Mouse (Mus musculus) limb, embryonic 15.5 days (tissue): ENCODE measurements around the gene Vmn2r92. TPM values are rescaled to one million over a fixed set of nuclear protein-coding genes. Genes with fewer than 3 reads are reported as not detected.
"Not testable (repeated sequence)": the region's sequence is repeated elsewhere in the genome, so short reads cannot be mapped to it uniquely, and the experiment has no call there.

Experiments
- ATAC-seq: fragments of 200-750 bp; cut with Nextera tagmentation; 2 replicates; pipeline ENCODE4 v1.8.0; 2017; ENCODE audit warnings: low read depth, moderate TSS enrichment; ENCODE audit not compliant: insufficient number of reproducible peaks, low FRiP score, low TSS enrichment
- H3K27ac ChIP-seq: fragments of 300-500 bp; sonication (generic); 2 replicates; pipeline ENCODE4 v1.5.1; 2015; ENCODE audit warnings: moderate library complexity, mild to moderate bottlenecking, inconsistent platforms
- H3K27me3 ChIP-seq: fragments of 300-500 bp; sonication (generic); 2 replicates; pipeline ENCODE4 v1.6.1; 2015; ENCODE audit warnings: inconsistent platforms
- H3K36me3 ChIP-seq: fragments of 300-500 bp; sonication (generic); 2 replicates; pipeline ENCODE4 v1.6.1; 2015; ENCODE audit warnings: inconsistent platforms
- H3K4me1 ChIP-seq: fragments of 300-500 bp; sonication (generic); 2 replicates; pipeline ENCODE4 v1.6.1; 2015; ENCODE audit warnings: inconsistent platforms
- H3K4me2 ChIP-seq: fragments of 300-500 bp; sonication (generic); 2 replicates; pipeline ENCODE4 v1.6.1; 2015; ENCODE audit warnings: mild to moderate bottlenecking, inconsistent platforms
- H3K4me3 ChIP-seq: fragments of 300-500 bp; sonication (generic); 2 replicates; pipeline ENCODE4 v1.5.1; 2015; ENCODE audit warnings: mild to moderate bottlenecking, inconsistent platforms
- H3K9ac ChIP-seq: fragments of 300-500 bp; sonication (generic); 2 replicates; pipeline ENCODE4 v1.6.1; 2015; ENCODE audit warnings: inconsistent platforms
- H3K9me3 ChIP-seq: fragments of 300-500 bp; sonication (generic); 2 replicates; pipeline ENCODE4 v1.6.1; 2016; ENCODE audit warnings: inconsistent platforms
- WGBS: fragments of 180-500 bp; shearing (Covaris S2); methylation state at CpG from one replicate; pipeline ENCODE4 v1.1.7; 2015; 5-methylcytosine and 5-hydroxymethylcytosine counted together
- polyA plus RNA-seq: library from polyadenylated mRNA; unstranded; fragments of >200 nt; fragmentation: Nextera tagmentation; extraction: Ambion mirVana; gene quantifications from 2 replicates; pipeline ENCODE4 v1.2.1, GENCODE M21; 2015

The Vmn2r92 gene
- not detected in 2 replicates for polyA plus RNA-seq

GRCm38 (mm10) chr17:18151587-18151986 lies at the start of gene Vmn2r92:
Gene Vmn2r92 (plus strand): TSS chr17:18151887.
- not testable (repeated sequence) for H3K9me3 ChIP-seq, H3K36me3 ChIP-seq, ATAC-seq, H3K4me3 ChIP-seq, H3K9ac ChIP-seq, H3K4me1 ChIP-seq, H3K27me3 ChIP-seq, H3K4me2 ChIP-seq, H3K27ac ChIP-seq
- WGBS, result 64% methylated on average over 1 of the region's 1 CpGs

GRCm38 (mm10) chr17:18102265-18102664 lies 49.4 kb upstream of the Vmn2r92 start:
- 88% methylated on average over 3 of the region's 3 CpGs for WGBS
- not testable (repeated sequence) for H3K36me3 ChIP-seq, H3K27ac ChIP-seq

GRCm38 (mm10) chr17:18161194-18161593 lies 9.5 kb downstream of the Vmn2r92 start:
- H3K36me3 ChIP-seq, result not testable (repeated sequence)

More at GRCm38 (mm10) chr17:18102265-18102664, 49.4 kb upstream of the Vmn2r92 start:
- not testable (repeated sequence) for H3K4me1 ChIP-seq, H3K9ac ChIP-seq, H3K4me3 ChIP-seq, H3K27me3 ChIP-seq, H3K9me3 ChIP-seq, ATAC-seq, H3K4me2 ChIP-seq

DNA sequence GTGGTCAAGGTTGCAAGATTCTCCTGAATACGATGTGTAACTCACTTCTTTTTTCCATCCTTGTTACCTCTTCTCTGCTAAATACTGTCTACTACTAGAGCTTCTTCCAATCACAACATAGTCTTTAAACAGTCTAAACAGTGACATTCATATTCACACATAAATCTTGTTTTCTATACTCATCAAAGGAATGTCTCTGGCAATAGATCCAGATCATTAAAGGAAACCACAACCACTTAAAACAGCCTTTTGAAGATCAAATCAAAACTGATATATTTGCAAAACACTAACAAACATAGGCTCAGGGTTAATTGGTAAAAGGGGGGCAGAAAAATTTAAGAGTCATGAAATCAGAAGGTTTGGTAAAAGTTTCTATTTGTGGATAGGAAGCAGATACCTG lies 38.0 kb downstream of the Vmn2r92 start:
- Histone ChIP-seq H3K9me3 (no peaks in the 10 kb centered on the region), H3K4me3 (no peak overlapping the region), H3K27ac (no peak overlapping the region), H3K9ac (no peak overlapping the region), H3K4me1 (no peaks in the 10 kb centered on the region), H3K36me3 (no peaks in the 10 kb centered on the region), H3K27me3 (no peaks in the 10 kb centered on the region), H3K4me2 (no peak overlapping the region)
- ATAC-seq, result no peak
- 89% methylated on average over 1 of the region's 1 CpGs for whole genome bisulfite sequencing

More at GRCm38 (mm10) chr17:18161194-18161593, 9.5 kb downstream of the Vmn2r92 start:
- H3K4me2 ChIP-seq, ATAC-seq, H3K9ac ChIP-seq, H3K4me3 ChIP-seq, H3K9me3 ChIP-seq, H3K27me3 ChIP-seq, H3K27ac ChIP-seq, H3K4me1 ChIP-seq: not testable (repeated sequence)
- 63% methylated on average over 2 of the region's 2 CpGs for WGBS

DNA sequence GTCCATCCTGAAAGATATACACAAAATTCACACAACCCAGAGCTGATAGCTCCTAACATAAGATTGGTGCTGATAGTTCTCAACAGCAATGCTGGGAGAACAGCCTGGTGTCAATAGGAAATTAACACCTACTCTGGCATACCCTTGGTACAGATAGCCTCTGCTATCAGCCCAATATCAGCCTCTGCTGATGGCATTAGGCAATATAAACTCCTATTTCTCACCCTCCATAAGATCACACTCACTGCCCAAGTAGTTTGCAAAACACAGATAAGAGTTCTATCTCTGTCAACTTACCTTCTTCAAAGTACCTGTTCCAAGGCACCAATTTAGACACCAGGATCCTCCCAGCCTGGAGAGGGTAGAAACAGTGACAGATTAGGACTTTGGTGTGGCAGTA lies 69.6 kb downstream of the Vmn2r92 start:
- Histone ChIP-seq H3K9ac (no peak overlapping the region), H3K9me3 (no peaks in the 10 kb centered on the region), H3K27ac (no peak overlapping the region), H3K4me1 (no peaks in the 10 kb centered on the region), H3K27me3 (no peaks in the 10 kb centered on the region), H3K36me3 (no peaks in the 10 kb centered on the region), H3K4me2 (no peak overlapping the region), H3K4me3 (no peak overlapping the region)
- no peak for ATAC-seq

DNA sequence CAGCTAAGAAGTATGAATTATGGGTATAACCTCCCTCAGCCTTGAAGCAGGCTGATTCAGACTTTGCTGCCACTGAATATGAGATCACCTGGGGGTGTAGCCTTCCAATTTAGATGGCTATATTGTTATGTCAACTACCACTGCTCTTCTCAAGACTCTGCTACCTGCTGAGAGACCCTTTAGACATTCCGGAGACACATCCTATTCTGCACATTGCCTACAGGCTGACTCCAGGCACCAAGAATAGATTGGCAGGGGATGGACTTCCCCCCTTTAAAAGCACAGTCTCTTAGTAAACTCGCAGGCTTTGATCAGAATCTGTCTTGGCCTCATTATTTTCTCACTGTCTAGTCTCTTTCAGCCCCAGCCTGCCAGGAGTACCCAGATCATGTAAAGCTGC lies 80.3 kb downstream of the Vmn2r92 start:
- no peak overlapping the region for H3K27ac ChIP-seq
- H3K4me1 ChIP-seq, result no peaks in the 10 kb centered on the region
- H3K27me3 ChIP-seq, result no peaks in the 10 kb centered on the region
- no peaks in the 10 kb centered on the region for H3K36me3 ChIP-seq
- H3K4me2 ChIP-seq, result no peak overlapping the region
- H3K9ac ChIP-seq, result no peak overlapping the region
- WGBS, result 75% methylated on average over 2 of the region's 2 CpGs
- ATAC-seq, result no peak
- H3K4me3 ChIP-seq, result no peak overlapping the region
- no peaks in the 10 kb centered on the region for H3K9me3 ChIP-seq

DNA sequence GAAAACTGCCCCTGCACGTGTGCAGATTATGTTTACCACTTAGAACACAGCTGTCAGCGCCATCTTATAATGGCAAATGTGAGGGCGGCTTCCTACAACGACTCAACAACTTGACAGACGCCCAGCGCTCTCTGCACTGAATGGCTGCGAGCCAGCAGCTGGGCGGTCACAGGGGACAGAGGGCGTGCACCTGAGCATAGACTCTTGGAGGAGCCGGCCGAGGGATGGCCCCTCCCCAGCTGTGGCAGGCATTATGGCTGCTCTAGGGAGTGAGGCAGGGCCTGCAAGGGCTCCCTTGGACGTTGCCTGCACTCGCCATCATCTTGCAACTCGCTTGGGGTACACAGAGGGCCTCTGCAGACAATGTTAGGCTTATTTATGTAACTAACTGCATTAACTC lies 85.2 kb downstream of the Vmn2r92 start:
- no peak overlapping the region for H3K4me2 ChIP-seq
- no peaks in the 10 kb centered on the region for H3K27me3 ChIP-seq
- no peaks in the 10 kb centered on the region for H3K36me3 ChIP-seq
- no peak overlapping the region for H3K4me3 ChIP-seq
- WGBS, result 76% methylated on average over 14 of the region's 14 CpGs
- no peak overlapping the region for H3K9ac ChIP-seq
- ATAC-seq, result no peak
- no peaks in the 10 kb centered on the region for H3K4me1 ChIP-seq
- H3K27ac ChIP-seq, result no peak overlapping the region
- H3K9me3 ChIP-seq, result no peaks in the 10 kb centered on the region

Other genes with a start within 250 kb of the Vmn2r92 start
- not detected in 2 replicates for gene Fpr-rs4, start 130.2 kb upstream of the Vmn2r92 start, polyA plus RNA-seq
- gene Vmn2r124, start 102.5 kb upstream of the Vmn2r92 start, polyA plus RNA-seq, result not detected in 2 replicates
- not detected in 2 replicates for gene Vmn2r91, start 66.9 kb upstream of the Vmn2r92 start, polyA plus RNA-seq
- not detected in 2 replicates for gene Vmn2r94, start 125.9 kb downstream of the Vmn2r92 start, polyA plus RNA-seq
- gene Vmn2r93, start 146.2 kb downstream of the Vmn2r92 start, polyA plus RNA-seq, result not detected in 2 replicates